In the genomic region with DNA sequence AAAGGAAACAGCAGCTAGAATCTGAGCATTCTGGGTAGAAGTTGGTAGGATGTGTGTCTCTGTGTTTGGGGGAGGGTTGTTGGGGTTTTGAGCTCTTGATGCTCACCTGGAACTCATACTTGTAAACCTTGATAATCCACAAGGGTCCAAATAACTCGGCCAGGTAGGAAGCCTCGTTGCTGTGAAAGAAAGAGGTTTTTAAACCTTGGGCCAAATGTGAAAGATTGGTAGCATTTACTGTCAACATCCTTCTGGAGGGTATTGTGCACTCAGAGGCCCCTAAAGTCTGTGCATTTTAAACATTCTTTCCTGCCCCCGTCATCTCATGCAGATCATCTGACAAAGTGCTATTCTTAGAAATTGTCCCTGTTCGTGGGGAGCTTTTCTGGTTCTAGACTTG, we compare ENCODE assay signal across 8 mouse cellular contexts. TPM values are rescaled to one million over a fixed set of nuclear protein-coding genes. Genes with fewer than 3 reads are reported as not detected.
DNase-seq lines count a peak whose midpoint lies in the region; ATAC-seq and TF ChIP-seq lines count a peak whose summit lies in the region.

Gene Hypk (plus strand): TSS at position 301 of the 400 bp plus-strand sequence.

- H3K4me3 ChIP-seq in kidney, postnatal 0 days (replicated peaks; ENCODE audit: low read depth, low read length): no peak within 1 kb of the TSS
- no peak within 1 kb of the TSS for H3K4me3 ChIP-seq in bone marrow, adult 2 months (replicated peaks; ENCODE audit: control insufficient read depth, low read depth, low read length)
- no peak within 1 kb of the TSS for H3K4me3 ChIP-seq in intestine, postnatal 0 days (ENCODE audit: low read depth, low read length)
- H3K4me3 ChIP-seq in midbrain, embryonic 12.5 days: no peak within 1 kb of the TSS

- H3K9me3 ChIP-seq in kidney, postnatal 0 days (replicated peaks; ENCODE audit: low read length): no peaks in the 10 kb centered on the region
- no peaks in the 10 kb centered on the region for H3K9me3 ChIP-seq in intestine, postnatal 0 days (ENCODE audit: control insufficient read depth)
- H3K9me3 ChIP-seq in midbrain, embryonic 12.5 days: no peaks in the 10 kb centered on the region

- no peak for ATAC-seq in kidney, postnatal 0 days (replicated peaks; ENCODE audit: low FRiP score, low read depth)
- no peak for ATAC-seq in intestine, postnatal 0 days
- ATAC-seq in midbrain, embryonic 12.5 days (ENCODE audit: low FRiP score, low read depth): no peak

- no peak for TF ChIP-seq POLR2A in bone marrow, adult 2 months (IDR thresholded peaks at IDR 0.05; ENCODE audit: borderline replicate concordance, control insufficient read depth, low read depth, low read length)

- no peak within 1 kb of the TSS for H3K4me2 ChIP-seq in kidney, postnatal 0 days (ENCODE audit: low read length)
- no peak within 1 kb of the TSS for H3K4me2 ChIP-seq in intestine, postnatal 0 days (replicated peaks; ENCODE audit: low read depth)
- no peak within 1 kb of the TSS for H3K4me2 ChIP-seq in midbrain, embryonic 12.5 days (replicated peaks)

- no peak within 1 kb of the TSS for H3K27ac ChIP-seq in kidney, postnatal 0 days
- no peak within 1 kb of the TSS for H3K27ac ChIP-seq in bone marrow, adult 2 months (ENCODE audit: control insufficient read depth, insufficient read depth, low read depth, low read length, poor library complexity)
- no peak within 1 kb of the TSS; the same call in 1 of the 2 replicates for H3K27ac ChIP-seq in intestine, postnatal 0 days (ENCODE audit: low read depth, low read length)
- H3K27ac ChIP-seq in midbrain, embryonic 12.5 days (replicated peaks): no peak within 1 kb of the TSS

- 69% methylated on average over 4 of the region's 4 CpGs for WGBS in kidney, postnatal 0 days
- WGBS in bone marrow, adult 2 months: 68% methylated on average over 4 of the region's 4 CpGs
- WGBS in intestine, postnatal 0 days: 69% methylated on average over 4 of the region's 4 CpGs
- WGBS in midbrain, embryonic 12.5 days: 91% methylated on average over 4 of the region's 4 CpGs

- H3K9ac ChIP-seq in kidney, postnatal 0 days (ENCODE audit: low read depth, low read length): no peak within 1 kb of the TSS
- H3K9ac ChIP-seq in intestine, postnatal 0 days (ENCODE audit: low read depth, low read length): no peak within 1 kb of the TSS
- H3K9ac ChIP-seq in midbrain, embryonic 12.5 days (replicated peaks): no peak within 1 kb of the TSS

- intact Hi-C loops in gastrocnemius, postnatal 36 days (cut with DNase I): no loop called here

- DNase-seq in kidney, postnatal 0 days (ENCODE audit: low spot score): no peak
- DNase-seq in kidney, postnatal 25 days: no peak
- no peak for DNase-seq in gastrocnemius, postnatal 36 days
- no peak for DNase-seq in cerebellum, postnatal 14 days
- DNase-seq in embryo, embryonic 9.5 days (ENCODE audit: extremely low spot score): no peak

- no peak for TF ChIP-seq CTCF in kidney, postnatal 0 days (IDR thresholded peaks at IDR 0.05; ENCODE audit: low read depth)
- no peak for TF ChIP-seq CTCF in bone marrow, adult 2 months (IDR thresholded peaks at IDR 0.05; ENCODE audit: control insufficient read depth, insufficient read depth, low read length)
- no peak for TF ChIP-seq CTCF in intestine, postnatal 0 days (IDR thresholded peaks at IDR 0.05; ENCODE audit: low read depth)

- peaks cover 9% of the 10 kb centered on the region; the same call in 1 of the 2 replicates for H3K4me1 ChIP-seq in kidney, postnatal 0 days (replicated peaks; ENCODE audit: insufficient read depth, low read length)
- H3K4me1 ChIP-seq in bone marrow, adult 2 months (ENCODE audit: control insufficient read depth, insufficient read depth, low read length): no peaks in the 10 kb centered on the region; the same call in 1 of the 2 replicates
- 0 out of 2 replicates have a peak, but pooled peaks cover 5% of the 10 kb centered on the region for H3K4me1 ChIP-seq in intestine, postnatal 0 days (replicated peaks; ENCODE audit: control insufficient read depth, insufficient read depth, low read length)
- peaks cover 34% of the 10 kb centered on the region for H3K4me1 ChIP-seq in midbrain, embryonic 12.5 days

- H3K36me3 ChIP-seq in kidney, postnatal 0 days (ENCODE audit: insufficient read depth, low read length): peaks cover 8% of the 10 kb centered on the region; the same call in 1 of the 2 replicates
- H3K36me3 ChIP-seq in intestine, postnatal 0 days (ENCODE audit: control insufficient read depth, insufficient read depth): peaks cover 23% of the 10 kb centered on the region
- peaks cover 36% of the 10 kb centered on the region for H3K36me3 ChIP-seq in midbrain, embryonic 12.5 days

- H3K27me3 ChIP-seq in kidney, postnatal 0 days (ENCODE audit: insufficient read depth, low read length): no peaks in the 10 kb centered on the region
- no peaks in the 10 kb centered on the region for H3K27me3 ChIP-seq in intestine, postnatal 0 days (replicated peaks; ENCODE audit: control insufficient read depth, insufficient read depth, low read length)
- H3K27me3 ChIP-seq in midbrain, embryonic 12.5 days: no peaks in the 10 kb centered on the region

RNA-seq across cellular contexts. Expression of gene Hypk, which starts in this region (rescaled TPM):
- 102 and 123 TPM in 2 replicates for polyA plus RNA-seq in kidney, postnatal 0 days (2015; fragmentation: Nextera tagmentation; extraction: Ambion mirVana)
- polyA plus RNA-seq in bone marrow, adult 2 months (2011; ENCODE audit: insufficient read depth, insufficient read length, low replicate concordance, missing spikeins): 64.6 and 70.0 TPM in 2 replicates
- total RNA-seq in gastrocnemius, postnatal 36 days (2021): 10 to 100 TPM; 11.5 to 23.6 TPM
- polyA plus RNA-seq in intestine, postnatal 0 days (2015; fragmentation: Nextera tagmentation; extraction: Ambion mirVana): 61.6 and 65.1 TPM in 2 replicates
- polyA plus RNA-seq in midbrain, embryonic 12.5 days (2016; fragmentation: Nextera tagmentation; extraction: Ambion mirVana): 108 and 127 TPM in 2 replicates
